Mouse (Mus musculus): ENCODE results near the gene Cenpf.

The Cenpf gene

DNA sequence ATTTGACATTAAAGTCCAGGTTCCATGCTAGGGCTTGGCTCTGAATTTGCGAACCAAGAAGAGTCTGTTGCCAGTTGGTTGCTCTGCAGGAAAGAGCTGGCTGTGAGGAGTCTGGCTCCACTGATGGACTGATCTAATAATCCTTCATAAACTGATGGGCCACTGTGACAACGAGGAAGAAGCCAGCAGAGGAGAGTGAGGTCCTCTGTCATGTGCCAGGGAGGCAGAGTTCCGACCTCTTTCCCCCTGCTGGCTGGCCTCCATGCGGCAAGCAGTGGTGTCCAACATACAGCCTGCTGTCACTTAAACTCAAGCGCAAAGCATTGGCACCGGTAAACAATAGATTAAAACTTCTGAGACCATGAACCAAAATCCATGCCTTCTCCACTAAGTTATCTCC lies 57.9 kb downstream of the Cenpf start:
- DNase-seq (ENCODE audit: low spot score), result no peak

DNA sequence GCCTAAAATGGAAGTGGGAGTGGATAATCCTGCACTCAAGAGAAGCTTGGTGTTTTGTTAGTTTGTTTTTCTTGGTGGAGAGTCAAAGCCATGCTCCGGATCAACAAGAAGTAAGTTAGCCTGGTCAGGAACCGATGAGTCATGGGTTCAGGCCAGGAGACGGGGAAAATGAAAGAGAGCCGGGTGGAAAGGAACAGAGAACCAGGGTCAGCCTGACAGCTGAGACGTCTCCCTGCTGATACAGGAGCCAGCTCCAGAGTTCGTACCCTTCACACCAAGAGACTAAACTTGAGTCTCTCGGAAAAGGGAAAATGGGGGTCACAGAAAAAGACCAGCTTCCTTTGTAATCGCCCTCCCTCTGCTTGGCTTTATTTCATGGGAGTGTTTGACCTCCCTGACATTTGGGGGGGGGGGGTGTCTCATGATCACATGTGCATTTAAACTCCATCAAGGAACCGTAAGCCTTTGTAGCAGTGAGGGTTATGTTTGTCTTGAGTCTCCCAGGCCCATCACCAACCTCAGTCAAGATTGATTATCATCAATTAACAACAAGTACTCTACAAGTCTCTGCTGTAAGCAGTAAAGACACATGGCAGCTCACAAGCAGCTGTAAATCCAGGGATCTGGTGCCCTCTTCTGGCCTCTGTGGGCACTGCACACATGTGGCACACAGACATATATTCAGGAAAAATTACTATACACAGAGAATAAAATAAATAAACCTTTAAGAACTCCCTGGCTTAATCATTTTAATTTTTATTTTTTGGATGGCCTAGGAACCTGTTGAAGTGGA lies 59.7 kb downstream of the Cenpf start:
- peak; percentile 83 for DNase-seq (ENCODE audit: low spot score)

GRCm38 (mm10) chr1:189624756-189625155 lies 63.1 kb downstream of the Cenpf start:
- DNase-seq (ENCODE audit: low spot score), result peak; percentile 45

DNA sequence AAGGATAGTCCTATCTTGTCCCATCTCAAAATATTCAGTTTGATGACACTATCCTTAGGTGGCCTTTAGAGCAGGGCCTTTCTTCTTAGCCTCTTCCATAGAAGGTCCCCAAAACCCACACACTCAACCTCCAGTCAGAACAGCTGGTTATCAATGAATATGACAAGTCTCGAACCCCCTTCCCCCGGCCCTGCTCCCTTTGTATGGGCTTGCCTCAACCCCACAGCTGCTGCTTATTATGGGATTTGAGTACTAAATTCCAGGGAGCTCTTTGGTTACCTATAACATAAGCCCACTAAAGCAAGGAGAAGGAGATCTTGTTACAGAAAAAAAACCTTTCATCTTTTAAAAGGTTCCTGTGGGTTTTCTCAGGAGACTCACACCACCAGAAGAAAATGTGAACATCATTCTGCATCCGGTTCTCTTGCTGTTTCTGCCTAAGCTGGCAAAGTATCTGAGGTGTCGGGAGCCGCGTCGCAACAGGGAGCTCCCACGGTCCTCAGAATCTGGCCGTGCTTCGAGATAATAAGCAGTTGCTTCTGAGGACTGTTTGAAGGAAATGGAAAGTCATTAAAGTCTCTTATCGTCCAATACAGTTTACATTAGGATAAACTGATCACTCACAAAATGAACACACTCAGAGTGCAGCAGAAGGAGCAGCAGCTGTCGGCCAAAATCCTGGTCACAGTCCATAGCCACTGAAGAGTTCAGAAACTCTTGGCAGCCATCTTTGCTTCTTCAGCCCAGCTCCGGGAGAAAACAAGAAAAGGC lies 68.7 kb downstream of the Cenpf start:
- no peak for DNase-seq (ENCODE audit: low spot score)

DNA sequence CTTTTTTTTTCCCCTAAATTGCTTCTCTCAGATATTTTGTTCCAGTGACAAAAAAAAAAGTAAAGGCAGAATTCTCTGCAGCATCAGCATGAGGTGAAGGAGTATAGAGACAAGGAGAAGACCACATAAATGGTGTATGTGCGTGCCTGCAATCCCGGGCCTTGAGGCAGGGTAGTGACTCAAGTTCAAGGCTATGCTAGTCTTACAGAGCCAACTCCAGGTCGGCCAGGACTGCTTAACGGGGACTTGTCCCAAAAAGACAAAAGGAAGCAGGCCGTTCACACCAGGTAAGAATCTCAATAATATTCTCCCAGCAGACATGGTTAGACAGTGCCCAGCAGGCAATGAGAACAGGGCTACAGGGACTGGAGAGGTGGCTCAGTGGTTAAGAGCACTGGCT lies 70.5 kb downstream of the Cenpf start:
- no peak for DNase-seq (ENCODE audit: low spot score)

DNA sequence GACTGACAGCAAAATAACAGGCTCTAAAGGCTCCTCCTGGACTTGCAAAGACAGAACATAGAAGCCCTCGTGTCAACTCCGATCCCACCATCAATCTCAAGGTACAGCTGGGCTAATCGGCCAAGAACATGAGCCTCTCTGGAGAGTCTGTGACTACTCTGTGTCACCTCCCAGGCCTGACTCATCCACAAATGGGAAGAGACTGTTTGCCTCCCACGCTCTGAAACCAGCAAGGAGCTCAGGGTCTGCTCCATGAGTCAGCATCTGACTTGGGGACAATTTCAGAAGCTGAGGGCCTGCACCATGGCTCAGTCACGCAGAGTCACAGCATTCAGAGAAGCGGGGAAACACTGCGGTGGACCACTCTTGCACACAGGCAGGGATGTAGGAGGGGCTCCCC lies 72.6 kb downstream of the Cenpf start:
- DNase-seq (ENCODE audit: low spot score), result no peak

GRCm38 (mm10) chr1:189613076-189613475 lies 74.8 kb downstream of the Cenpf start:
- no peak for DNase-seq (ENCODE audit: low spot score)

DNA sequence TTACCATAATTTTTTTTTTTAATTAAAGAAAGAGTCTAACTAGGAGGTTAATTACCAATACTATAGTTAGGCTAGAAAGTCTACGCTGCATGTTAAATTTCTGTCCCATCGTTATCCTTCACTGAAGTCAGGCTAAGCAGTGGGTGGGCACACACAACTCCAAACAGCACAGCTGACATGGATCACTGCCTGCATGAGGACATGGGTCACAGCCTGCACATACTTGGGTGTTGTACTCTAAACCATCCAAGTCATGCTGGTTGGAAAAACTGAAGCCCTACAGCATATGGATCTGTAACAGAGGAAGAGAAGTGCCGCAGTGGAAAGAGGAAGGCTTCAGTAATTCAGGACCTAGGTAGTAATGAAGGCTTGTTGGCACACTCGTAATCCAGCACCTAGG lies 76.1 kb downstream of the Cenpf start:
- DNase-seq (ENCODE audit: low spot score), result no peak

DNA sequence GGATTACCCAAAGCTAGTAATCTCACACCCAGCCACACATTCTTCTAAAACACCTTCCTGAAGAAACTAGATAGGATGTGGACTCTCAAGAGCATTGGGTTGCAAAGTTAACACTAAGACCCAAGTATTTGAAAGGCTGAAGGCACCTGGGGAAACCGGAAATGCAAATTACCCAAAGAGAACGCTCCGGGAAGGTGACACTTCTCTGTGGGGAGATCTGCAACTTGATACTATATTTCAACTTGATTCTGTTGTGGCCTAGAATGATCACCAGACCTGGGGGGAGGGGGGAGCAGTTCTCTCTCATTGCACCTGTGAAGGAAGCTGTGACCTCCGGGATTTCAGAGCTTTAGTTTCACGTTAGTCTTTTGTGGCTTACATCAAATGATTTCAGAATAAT lies 79.2 kb downstream of the Cenpf start:
- no peak for DNase-seq (ENCODE audit: low spot score)

DNA sequence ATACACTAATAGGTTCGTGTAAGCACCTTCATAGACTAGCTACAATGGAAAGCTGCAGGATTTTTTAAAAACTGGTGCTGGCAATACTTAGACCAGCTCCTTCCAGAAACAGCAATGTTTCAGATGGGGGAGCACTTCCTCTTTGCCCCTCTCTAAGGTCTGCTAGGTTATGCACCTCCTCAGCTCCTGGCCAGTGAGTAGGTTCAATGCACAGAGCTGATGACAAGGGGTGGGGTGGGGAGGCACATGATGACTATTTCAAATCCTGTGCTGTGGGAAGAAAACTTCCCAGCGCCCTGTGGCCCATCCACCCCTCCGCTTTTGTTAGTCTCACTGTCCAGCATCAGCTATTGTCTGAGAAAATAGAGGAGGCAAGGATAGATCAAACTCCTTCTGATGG lies 79.8 kb downstream of the Cenpf start:
- DNase-seq (ENCODE audit: low spot score), result no peak

- DNase-seq (ENCODE audit: low spot score), result no peak
Observed at GRCm38 (mm10) chr1:189605598-189606126, 82.2 kb downstream of the Cenpf start.

GRCm38 (mm10) chr1:189597096-189597495 lies 90.8 kb downstream of the Cenpf start:
- DNase-seq (ENCODE audit: low spot score), result no peak
